Mouse (Mus musculus): Measurements from ENCODE around the gene Snrpb.

DNA sequence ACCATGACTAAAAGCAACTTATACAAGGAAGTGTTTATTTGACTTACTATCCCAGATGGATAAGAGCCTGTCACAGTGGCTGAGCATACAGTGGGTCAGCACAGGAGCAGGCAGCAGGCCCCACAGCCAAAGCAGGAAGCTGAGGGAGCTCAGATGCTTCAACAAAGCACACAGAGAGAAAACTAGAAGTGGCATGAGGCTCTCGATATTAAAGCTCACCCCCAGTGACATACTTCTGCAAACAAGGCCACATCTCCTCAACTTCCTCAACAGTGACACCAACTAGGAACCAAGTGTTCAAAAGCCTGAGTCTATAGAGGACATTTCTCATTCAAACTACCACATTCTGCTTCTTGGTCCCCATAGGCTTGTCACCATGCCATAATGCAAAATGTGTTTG is 49.5 kb downstream of the Snrpb start:
- TF ChIP-seq POLR2A (IDR thresholded peaks at IDR 0.05; ENCODE audit: borderline replicate concordance, control insufficient read depth, low read depth, low read length) (no peak), CTCF (IDR thresholded peaks at IDR 0.05; ENCODE audit: control insufficient read depth, insufficient read depth, low read length) (no peak)

All from bone marrow, adult 2 months (tissue).